Mouse (Mus musculus) testis, postnatal 10 days (tissue): ENCODE data around the gene Cavin1.
A peak's percentile ranks its signal among the peaks of the same experiment; 100 is the strongest.
"Not testable (repeated sequence)": the region's sequence is repeated elsewhere in the genome, so short reads cannot be mapped to it uniquely, and the experiment has no call there.

Experiments
- DNase-seq: peaks from one replicate; pipeline ENCODE4 v3.0.0; 2021; ENCODE audit warnings: low spot score

Cavin1 gene

DNA sequence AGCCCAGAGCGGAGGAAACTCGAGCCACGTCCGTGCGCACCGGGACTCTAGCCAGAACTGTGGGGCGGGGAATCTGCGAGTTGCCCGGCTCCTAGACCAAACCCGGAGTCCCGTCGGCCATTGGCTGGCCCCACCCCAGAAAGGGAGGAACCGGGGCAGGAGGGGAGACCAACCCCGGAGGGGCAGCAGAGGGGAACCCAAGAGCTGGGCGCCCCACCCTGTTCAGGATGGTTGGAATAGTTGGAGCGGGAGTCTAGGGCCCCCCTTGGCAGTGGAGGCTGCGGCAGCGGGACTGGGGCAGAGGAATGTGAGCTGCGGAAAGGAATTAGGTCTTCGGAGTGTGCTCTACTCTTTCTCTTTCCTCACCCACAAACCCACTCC, at the start of gene Cavin1:
Cavin1 (minus strand) TSS at position 331 of the 381 bp plus-strand sequence.
- DNase-seq, result peak; percentile 98

DNA sequence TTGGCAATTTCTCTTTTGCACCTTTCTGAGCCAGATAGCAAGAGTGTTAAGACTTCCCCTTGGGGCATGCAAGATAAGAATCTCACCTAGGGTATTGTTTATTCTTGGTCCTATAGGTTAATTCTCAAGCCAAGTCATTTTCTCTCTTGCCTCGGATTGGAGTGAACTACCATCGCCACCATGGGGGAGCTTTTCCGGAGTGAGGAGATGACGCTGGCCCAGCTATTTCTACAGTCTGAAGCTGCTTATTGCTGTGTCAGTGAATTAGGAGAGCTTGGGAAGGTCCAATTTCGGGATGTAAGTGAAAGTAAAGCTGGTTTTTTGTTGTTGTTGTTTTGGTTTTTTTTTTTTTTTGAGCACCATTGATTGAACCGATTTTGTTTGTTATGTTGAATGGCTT, 41.0 kb upstream of the Cavin1 start:
- DNase-seq, result no peak

DNA sequence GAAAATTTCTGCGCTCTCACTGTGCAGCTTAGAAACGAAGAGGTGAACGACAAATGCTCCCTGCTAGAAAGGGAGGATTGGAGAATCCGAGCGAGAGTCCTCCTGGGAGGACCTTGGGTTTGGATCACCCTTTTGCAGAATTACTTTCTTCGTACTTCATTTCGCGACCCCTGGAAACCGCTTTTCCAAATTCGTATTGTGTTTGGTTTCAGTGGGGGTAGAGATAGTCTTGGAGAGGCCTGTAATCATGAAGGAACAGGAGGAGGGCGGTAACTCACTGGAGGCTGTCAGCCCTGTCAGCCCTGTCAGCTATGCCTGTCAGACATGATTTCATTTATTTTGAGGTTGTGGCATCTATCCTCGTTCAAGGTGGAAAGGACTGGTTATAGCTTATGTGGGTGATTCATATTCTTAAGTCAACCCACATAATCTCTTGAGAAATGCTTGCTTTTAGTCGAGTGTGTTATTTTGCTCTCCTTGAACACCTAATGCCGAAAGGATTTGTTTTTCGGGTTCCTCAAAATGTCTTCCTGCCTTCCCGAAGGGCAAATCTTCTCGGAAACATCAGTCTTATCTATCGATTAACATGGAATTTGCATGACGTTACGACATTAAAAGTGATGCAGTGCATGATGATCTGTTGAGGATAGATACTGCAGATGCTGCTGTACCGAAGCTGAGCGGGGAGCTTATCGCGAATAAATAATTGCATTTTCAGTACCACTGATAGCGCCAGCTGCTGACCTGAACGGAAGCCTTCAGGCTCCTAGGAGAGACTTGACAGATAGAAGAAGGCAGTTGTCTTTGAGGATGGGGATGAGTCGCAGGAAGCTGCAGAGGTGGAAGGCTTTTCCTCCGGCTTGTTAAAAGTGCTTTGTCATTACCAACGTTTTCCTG, 39.4 kb upstream of the Cavin1 start:
- no peak for DNase-seq

DNA sequence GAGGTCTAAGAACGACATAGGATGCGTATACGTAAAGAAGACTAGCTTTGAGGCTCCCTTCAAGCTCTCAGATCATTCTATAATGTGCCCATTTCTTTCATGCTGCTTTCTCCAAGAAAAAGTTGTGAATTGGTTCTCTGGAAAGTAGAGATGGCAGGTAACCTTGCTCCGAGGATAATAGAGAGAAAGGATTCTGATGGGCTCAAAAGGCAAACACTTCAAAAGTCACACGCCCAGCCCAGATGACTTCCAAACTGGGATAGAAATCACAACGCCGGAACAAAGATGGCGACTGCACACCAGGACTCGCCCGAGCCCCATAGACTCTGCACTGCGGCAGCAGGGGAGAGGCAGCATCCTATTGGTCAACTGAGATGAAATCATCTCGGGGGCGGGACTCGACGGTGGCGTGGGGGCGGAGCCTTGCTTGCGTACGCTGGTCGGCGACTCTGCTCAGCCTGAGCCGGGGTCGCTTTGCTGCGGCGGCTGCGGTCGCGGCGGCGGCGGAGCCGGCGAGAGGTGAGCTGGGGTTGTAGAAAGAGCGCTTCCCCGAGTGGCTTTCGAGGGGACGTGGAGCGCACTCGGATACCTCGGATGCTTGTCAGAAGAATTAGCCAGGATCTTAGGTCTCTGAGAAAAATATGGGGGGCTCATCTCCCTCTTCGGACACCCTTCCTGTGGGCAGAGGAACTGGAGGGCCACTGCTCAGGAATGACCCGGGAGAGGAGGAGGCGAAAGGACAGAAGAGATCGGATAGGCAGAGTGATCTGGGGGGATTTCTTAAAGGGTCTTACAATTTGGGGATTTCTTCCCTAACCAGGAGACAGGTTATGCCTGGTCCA, 38.6 kb upstream of the Cavin1 start, which contains the start of gene Atp6v0a1:
Atp6v0a1 (plus strand) TSS at position 407 of the 842 bp plus-strand sequence.
- DNase-seq, result peak; percentile 98

DNA sequence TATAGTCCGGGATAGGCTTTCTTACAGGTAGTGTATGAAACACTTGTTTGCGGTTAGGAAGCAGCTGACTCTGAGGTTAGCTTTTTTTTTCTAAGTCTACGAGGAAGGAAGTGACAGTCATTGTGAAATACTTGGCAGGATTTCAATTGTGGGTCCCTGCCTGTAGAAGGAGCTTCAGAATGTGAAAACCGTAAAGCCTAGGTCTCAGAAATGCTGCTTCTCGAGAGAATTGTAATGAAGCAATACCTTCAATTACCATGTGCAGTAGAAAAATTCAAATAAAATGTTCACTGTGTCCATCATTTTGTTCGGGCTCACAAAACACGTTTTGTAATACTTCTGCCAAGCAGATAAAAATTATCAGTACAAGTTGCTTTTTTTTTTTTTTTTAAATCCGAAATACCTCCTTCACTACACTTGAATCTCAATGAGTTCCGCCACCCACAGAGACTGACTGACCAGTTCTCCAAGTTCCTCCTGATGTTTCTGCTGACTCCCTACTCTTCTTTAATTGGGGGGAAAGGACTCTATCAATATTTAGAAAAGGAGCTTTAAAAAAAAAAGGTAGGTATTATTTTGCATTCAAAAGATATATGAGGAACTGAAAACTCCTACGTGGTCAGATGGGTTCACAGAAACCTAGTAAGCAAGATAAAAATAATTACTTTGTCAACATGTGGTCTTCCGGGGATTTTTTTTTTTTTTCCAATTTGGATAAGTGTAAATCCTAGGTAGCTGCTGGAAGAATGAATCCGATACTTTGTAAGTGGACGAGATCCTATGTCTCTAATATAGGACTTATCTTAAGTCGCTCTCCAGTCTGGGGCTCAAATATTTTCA, 37.7 kb upstream of the Cavin1 start:
- no peak for DNase-seq

DNA sequence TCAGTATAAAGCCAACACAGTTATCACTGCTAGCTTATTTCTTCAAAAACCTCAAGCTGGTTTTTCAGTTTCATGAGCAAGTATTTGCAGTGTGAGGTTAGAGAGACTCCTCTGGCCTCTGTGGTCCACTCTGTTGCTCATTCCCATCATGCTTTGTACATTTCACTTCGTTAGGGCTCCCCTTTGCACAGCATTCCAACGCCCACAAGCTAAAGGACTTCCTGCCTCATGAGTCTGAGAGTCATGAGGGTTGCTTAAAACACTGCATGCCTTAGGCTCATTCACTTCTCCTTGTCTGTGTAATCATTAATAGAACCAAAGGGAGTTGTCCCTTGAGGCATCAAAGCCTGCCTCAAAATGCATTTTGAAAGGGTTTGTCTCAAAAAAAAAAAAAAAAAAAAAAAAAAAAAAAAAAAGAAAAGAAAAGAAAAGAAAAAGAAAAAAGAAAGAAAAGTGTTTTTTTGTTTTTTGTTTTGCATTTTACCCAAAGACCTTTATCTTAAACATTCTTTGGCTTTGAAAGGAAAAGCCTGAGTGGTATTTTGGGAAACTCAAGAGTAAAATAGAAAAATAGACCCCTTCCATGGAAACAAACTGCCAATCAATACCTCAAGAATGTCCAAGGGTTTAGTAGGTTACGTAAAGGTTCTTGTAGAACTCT, 32.5 kb upstream of the Cavin1 start:
- no peak for DNase-seq

DNA sequence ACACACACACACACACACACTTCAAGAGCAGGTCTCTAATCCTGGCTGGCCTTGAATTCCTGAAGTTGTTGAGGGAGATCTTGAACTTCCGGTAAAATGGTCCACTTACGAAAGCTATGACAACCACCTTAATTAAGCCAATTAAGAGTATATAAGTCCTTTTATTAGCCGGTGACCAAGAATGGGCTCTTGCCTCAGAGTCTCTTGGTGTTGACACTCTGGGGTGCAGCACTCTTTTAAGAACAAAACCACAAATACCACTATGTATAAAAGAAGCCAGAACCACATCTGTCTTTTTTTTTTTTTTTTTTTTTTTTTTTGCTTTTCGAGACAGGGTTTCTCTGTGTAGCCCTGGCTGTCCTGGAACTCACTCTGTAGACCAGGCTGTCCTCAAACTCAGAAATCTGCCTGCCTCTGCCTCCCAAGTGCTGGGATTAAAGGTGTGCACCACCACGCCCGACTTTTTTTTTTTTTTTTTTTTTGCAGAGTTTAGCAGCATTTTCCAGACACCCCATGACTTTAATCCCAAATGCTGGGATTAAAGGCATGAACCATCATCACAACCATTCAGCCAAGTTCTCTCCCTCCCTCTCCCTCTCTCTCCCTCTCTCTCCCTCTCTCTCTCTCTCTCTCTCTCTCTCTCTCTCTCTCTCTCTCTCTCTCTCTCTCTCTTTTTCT, 31.3 kb upstream of the Cavin1 start:
- not testable (repeated sequence) for DNase-seq

DNA sequence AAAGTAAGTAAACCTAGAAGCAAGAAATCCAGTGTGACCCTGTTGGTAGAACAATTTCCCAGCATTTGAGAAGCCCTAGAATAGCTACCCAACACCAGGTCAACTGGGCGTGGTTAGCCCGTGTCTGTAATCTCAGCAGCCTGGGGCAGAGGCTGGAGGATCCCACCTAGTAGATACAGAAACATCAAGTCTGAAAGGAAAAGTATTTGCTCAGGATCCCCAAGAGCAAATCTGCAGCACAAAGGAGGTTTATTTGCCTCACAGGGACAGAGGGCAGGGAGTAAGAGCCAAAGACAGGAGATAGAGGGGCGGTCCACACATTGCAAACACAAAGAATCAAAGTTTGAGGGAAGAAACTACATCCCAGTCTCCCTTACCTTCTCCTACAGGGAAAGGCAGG, 28.6 kb upstream of the Cavin1 start:
- DNase-seq, result no peak

DNA sequence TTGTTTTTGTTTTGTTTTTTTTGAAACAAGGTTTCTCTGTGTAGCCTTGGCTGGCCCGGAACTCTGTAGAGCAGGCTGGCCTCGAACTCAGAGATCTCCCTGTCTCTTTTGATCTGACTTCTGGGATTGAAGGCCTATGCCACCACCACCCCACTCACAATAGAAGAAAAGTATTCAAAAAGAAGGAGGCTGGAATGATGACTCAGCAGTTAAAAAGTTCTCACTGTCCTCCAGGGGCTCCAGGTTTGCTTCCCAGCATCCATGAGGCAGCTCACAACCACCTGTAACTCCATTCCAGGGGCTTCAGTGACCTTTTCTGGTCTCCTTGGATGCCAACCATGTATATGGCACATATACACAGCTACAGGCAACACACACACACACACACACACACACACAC, 28.1 kb upstream of the Cavin1 start:
- no peak for DNase-seq

DNA sequence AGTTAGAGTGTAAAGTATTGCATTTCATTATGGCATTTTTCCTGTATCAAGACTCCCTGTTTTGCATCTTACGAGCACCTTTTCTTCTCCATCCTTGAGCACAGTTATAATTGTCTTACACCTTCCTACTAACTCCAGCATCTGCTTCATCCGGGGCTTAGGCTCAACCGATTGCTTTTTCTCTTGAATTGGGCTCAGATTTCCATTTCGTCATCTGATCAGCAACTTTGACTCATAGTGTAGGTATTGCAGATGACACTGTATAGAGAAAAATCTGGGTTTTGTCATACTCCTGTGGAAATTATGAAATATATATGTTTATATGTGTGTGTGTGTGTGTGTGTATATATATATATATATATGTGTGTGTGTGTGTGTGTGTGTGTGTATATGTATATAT, 25.8 kb upstream of the Cavin1 start:
- DNase-seq, result no peak

DNA sequence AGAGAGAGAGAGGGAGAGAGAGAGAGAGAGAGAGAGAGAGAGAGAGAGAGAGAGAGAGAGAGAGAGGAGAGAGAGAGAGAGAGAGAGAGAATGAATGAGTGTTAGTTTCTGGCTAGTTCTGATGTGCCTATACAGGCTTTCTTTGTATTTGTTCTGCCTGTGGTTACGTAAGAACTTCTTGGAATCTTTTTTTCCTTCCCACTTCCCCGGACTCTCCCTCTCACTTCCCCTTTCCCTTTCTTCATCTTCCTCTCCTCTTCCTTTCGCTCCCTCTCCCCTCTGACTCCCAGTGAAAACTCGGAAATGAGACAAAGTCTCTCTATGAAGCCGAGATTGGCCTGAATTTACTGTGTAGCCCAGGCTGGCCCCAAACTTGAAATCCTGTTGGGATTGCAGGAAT, 24.0 kb upstream of the Cavin1 start:
- DNase-seq, result no peak

DNA sequence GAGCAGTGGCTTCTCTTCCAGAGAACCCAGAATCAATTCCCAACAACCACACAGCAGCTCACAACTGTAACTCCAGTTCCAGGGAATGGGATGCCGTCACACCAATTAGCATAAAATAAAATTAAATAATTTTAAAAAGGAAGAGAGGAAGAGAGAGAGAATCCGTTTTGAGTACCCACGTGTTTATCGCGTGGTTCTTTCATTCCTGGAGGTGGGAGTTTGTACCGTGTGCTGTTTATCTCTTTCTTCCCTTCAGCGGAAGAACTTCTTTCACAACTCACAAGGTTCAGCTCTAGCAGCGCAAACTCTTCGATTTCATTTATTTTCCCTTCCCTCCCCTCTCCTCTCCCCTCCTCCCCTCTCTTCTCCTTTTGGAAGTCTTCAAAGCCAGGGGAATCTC, 23.5 kb upstream of the Cavin1 start:
- DNase-seq, result no peak

DNA sequence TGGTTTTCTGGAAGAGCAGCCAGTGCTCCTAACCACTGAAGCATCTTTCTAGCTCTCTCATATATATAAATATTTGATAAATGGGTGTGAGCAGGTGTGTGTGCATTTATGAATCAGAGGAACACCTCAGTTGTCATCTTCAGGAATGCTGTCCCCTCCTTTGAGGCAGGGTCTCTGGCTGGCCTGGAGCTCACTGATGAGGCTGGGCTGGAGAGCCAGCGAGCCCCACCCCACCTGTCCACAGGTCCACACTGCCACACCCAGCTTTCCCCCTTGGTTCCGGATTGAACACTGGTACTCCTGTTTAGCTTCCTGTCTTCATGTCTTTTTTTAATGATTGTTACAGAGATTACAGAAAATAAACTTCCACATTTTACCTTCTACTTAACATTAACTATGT, 22.8 kb upstream of the Cavin1 start:
- DNase-seq, result no peak

DNA sequence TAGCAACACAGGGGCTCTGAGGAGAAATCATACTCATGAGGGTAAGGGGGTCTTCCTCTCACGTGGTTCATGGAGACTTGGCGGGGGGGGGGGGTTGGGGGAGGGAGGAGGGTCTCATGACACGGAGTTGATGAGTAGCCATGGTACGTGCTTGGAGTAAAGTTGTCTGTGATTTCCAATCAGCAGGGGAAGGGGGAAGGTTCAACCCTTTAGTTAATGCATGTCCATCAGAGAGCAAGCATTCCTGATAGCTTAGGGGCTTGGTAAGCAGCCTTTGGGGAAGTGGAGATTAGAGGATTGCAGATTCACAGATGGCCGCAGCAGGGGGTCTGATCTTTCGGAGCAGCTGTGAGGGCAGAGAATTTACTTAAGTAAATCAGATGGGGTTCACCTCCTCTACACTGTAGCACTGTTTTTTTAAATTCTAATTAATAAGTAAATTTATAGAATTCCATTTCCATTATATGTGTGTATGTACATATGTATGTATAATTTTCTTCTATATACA, 20.4 kb upstream of the Cavin1 start:
- DNase-seq, result no peak

DNA sequence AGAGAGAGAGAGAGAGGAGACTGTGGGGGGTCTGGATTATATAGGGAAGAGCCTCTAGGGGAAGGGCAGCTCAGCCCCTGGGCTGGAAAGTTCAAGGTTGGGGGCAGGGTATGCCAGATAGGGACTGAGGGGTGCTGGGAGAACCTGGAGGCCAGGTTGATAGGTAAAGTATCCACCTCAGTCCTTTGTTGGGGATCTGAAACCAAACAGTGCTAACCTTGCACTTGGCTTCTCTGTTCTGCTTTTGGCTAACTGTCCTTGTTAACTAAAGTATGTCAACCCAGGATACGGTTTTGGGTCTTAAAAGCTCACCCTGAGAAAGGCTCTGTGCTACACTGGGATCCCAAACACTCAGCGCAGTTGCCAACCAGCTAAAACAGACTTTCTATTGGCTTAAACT, 19.0 kb upstream of the Cavin1 start:
- no peak for DNase-seq

DNA sequence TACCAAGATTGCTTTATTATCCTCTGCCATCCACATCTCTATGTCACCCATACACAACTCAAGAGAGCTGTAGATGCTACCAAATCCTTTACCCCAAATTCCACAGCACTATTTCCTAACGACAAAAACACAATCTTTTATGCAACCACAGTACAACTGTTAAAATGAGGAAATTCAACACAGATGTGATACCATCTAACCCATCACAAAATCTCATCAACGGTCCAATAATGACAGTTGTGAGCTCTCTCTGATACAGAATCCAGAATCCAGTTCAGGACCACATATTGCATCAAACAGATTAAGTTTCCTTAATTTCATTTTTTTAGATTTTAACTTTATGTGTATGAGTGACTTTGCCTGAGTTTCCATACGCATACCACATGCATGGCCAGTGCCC, 18.0 kb upstream of the Cavin1 start:
- no peak for DNase-seq

DNA sequence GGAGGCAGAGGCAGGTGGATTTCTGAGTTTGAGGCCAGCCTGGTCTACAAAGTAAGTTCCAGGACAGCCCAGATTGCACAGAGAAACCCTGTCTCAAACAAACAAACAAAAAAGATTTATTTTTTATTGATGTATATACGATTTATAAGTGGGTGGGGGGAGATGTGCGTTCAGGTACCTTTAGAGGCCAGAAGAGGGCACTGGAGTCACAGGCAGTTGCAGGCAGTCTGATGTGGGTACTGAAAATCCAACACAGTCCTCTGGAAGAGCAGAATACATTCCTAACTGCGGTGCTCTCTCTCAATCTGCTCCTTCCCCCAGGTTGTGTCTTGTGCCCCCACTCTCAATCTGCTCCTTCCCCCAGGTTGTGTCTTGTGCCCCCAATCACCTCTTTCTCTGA, 14.9 kb upstream of the Cavin1 start:
- no peak for DNase-seq

DNA sequence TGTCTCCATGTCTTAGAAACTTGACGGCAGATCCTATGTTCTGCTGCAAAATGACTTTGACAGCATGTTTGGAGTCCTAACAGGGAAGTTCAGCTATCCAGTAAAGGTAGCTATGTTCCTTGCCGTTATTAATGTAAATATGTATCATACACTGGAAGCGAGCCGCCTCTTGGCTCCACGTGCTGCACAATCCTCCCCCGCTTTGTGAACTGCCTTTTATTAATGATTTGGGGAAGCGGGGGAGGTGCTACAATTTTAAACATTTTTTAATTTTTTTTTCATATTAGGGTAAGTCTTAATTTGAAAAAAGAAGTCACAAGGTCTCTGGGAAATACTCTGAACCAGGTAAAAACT, 13.1 kb upstream of the Cavin1 start:
- no peak for DNase-seq

DNA sequence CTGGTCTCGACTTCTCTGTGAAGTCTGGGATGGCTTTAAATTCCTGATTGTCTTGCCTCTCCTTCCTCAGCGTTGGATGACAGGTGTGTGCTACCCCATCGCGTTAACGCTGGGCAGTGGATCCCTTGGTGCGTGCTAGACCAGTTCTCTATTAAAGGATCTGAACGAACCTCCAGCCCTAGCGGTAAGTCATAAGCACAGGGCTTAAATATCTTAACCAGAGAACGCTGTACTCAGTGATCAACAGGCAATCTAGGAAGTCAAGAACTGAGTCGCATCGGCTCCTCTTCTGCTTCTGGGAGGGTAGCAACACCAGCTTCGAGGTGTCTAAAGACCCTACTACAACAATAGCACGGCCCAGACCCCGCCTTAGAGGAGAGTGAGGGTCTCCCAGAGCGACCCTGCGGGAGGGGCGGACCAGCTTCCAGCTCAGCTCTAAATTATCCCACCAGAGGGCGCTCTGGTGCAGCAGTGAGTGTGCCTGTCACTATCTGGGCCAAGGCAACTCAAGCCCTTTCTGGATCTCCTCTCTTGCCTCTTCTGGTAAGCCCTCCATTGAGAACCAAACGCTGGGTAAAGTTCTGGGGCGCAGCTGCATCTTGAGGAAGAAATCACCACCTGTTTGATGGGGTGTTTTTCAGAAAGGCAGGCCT, 12.6 kb upstream of the Cavin1 start:
- DNase-seq, result peak; percentile 92

DNA sequence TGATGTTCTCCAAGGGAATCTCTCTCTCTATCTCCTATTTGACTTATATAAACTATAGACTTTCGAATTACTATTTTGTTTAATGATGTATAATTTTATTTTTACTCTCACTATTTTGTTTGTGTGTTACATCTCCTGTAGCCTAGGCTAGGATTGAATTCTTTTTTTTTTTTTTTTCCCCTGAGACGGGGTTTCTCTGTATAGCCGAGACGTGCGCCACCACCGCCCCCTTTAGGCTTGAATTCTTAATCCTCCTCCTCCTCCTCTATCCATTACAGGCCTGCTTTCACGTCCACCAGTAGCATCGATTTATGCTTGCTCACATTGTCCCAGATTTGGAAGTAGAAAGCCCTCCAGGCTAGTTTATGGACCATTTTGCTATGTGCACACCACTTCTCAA, 11.4 kb upstream of the Cavin1 start:
- no peak for DNase-seq
